ENCODE assay signal across 33 mouse cellular contexts in the genomic region with DNA sequence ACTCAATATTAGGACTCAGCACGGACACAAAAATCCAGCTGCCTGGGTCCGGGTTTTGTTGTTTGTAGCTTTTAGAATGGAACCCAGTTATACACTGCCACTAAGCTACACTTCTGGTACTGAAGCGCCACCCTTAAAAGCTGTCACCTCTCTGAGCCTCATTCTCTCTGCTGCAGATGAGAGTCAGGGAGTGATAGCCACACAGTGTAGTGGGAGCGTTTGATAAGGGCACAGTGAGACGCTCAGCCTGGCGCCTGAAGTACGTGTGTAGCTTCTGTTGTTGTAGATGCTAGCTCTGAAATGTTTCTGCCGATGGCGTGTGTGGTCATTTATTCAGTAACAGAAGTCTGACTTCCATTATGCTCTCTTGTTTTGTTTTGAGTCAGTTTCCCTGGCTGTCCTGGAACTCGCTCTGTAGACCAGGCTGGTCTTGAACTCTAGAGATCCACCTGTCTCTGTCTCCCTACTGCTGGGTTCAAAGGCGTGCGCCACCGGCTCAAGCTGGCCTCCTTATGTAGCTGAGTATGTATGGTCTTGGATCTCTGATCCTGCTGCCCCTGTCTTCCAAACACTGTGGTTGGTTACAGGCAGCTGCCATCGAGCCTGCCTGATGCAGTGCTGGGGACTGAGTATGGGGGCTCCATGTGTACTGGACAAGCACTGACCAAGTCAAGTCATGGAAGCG. TPM values are rescaled to one million over a fixed set of nuclear protein-coding genes. Genes with fewer than 3 reads are reported as not detected.
DNase-seq lines count a peak whose midpoint lies in the region; ATAC-seq and TF ChIP-seq lines count a peak whose summit lies in the region.
"Had no signal": no experiment of that assay in that cellular context is flagged by ENCODE, and none has a peak within 500 bp of the region (broad histone marks: within the 10 kb centered on the region; RNA-seq: fewer than 3 reads in every experiment).

No protein-coding gene starts in this region.

- no peak for TF ChIP-seq CTCF in stomach, postnatal 0 days (IDR thresholded peaks at IDR 0.05; ENCODE audit: low read depth)

- H3K9me3 ChIP-seq in stomach, embryonic 15.5 days: no peaks in the 10 kb centered on the region
- no peaks in the 10 kb centered on the region for H3K9me3 ChIP-seq in stomach, postnatal 0 days (ENCODE audit: control insufficient read depth, low read length)
- H3K9me3 ChIP-seq in liver, embryonic 15.5 days (replicated peaks): no peaks in the 10 kb centered on the region; the same call in 1 of the 2 replicates
- H3K9me3 ChIP-seq: embryonic facial prominence, embryonic 10.5 days; embryonic facial prominence, embryonic 15.5 days; forebrain, embryonic 10.5 days; forebrain, embryonic 15.5 days; hindbrain, embryonic 13.5 days; limb, embryonic 10.5 days; limb, embryonic 15.5 days; lung, embryonic 15.5 days had no signal

- no peak overlapping the region for H3K9ac ChIP-seq in stomach, embryonic 15.5 days
- H3K9ac ChIP-seq in stomach, postnatal 0 days (ENCODE audit: low read length): no peak overlapping the region
- peak overlapping the region; percentile 4; the same call in 1 of the 2 replicates for H3K9ac ChIP-seq in liver, embryonic 15.5 days
- H3K9ac ChIP-seq: embryonic facial prominence, embryonic 15.5 days; forebrain, embryonic 15.5 days; hindbrain, embryonic 13.5 days; limb, embryonic 15.5 days; lung, embryonic 15.5 days had no signal

- ATAC-seq in stomach, embryonic 15.5 days (ENCODE audit: insufficient read depth, low FRiP score, low read depth): peak; percentile 54; the same call in 1 of the 2 replicates
- ATAC-seq in stomach, postnatal 0 days (ENCODE audit: low FRiP score, low TSS enrichment): no peak
- peak; percentile 97 for ATAC-seq in liver, embryonic 15.5 days (ENCODE audit: insufficient read depth)
- ATAC-seq: forebrain, embryonic 15.5 days; intestine, postnatal 0 days; Patski had no signal

- TF ChIP-seq EP300 in stomach, postnatal 0 days (optimal IDR thresholded peaks at IDR 0.05): no peak

- H3K27me3 ChIP-seq in stomach, embryonic 15.5 days (replicated peaks): no peaks in the 10 kb centered on the region
- H3K27me3 ChIP-seq in stomach, postnatal 0 days (ENCODE audit: control insufficient read depth, insufficient read depth, low read length): no peaks in the 10 kb centered on the region
- H3K27me3 ChIP-seq in liver, embryonic 15.5 days: no peaks in the 10 kb centered on the region
- H3K27me3 ChIP-seq: embryonic facial prominence, embryonic 15.5 days; forebrain, embryonic 15.5 days; hindbrain, embryonic 13.5 days; limb, embryonic 15.5 days; lung, embryonic 15.5 days had no signal

- no peak overlapping the region for H3K4me3 ChIP-seq in stomach, embryonic 15.5 days (replicated peaks)
- H3K4me3 ChIP-seq in stomach, postnatal 0 days (ENCODE audit: low read depth, low read length): no peak overlapping the region
- no peak overlapping the region for H3K4me3 ChIP-seq in liver, embryonic 15.5 days (replicated peaks)
- H3K4me3 ChIP-seq: embryonic facial prominence, embryonic 10.5 days; embryonic facial prominence, embryonic 15.5 days; forebrain, embryonic 10.5 days; forebrain, embryonic 15.5 days; gastrocnemius, adult 2 months; hindbrain, embryonic 13.5 days; limb, embryonic 10.5 days; limb, embryonic 15.5 days; lung, embryonic 15.5 days had no signal

- H3K4me2 ChIP-seq in stomach, embryonic 15.5 days: no peak overlapping the region
- H3K4me2 ChIP-seq in stomach, postnatal 0 days (replicated peaks; ENCODE audit: low read depth): no peak overlapping the region
- H3K4me2 ChIP-seq in liver, embryonic 15.5 days: peak overlapping the region; percentile 32
- H3K4me2 ChIP-seq: embryonic facial prominence, embryonic 15.5 days; forebrain, embryonic 15.5 days; heart, embryonic 11.5 days; hindbrain, embryonic 13.5 days; limb, embryonic 15.5 days; lung, embryonic 15.5 days had no signal

- no peaks in the 10 kb centered on the region for H3K36me3 ChIP-seq in stomach, embryonic 15.5 days
- no peaks in the 10 kb centered on the region for H3K36me3 ChIP-seq in stomach, postnatal 0 days (ENCODE audit: control insufficient read depth, insufficient read depth, low read length)
- no peaks in the 10 kb centered on the region for H3K36me3 ChIP-seq in liver, embryonic 15.5 days (replicated peaks)
- H3K36me3 ChIP-seq: embryonic facial prominence, embryonic 10.5 days; embryonic facial prominence, embryonic 15.5 days; limb, embryonic 10.5 days; limb, embryonic 15.5 days; lung, embryonic 15.5 days had no signal

- intact Hi-C loops in left cerebral cortex, postnatal 36 days (cut with DNase I): no loop called here

- no peaks in the 10 kb centered on the region for H3K4me1 ChIP-seq in stomach, embryonic 15.5 days
- H3K4me1 ChIP-seq in stomach, postnatal 0 days (replicated peaks; ENCODE audit: control insufficient read depth, insufficient read depth): no peaks in the 10 kb centered on the region
- H3K4me1 ChIP-seq in liver, embryonic 15.5 days (replicated peaks): peaks cover 18% of the 10 kb centered on the region
- H3K4me1 ChIP-seq: embryonic facial prominence, embryonic 10.5 days; embryonic facial prominence, embryonic 15.5 days; forebrain, embryonic 15.5 days; hindbrain, embryonic 13.5 days; limb, embryonic 10.5 days; limb, embryonic 15.5 days; lung, embryonic 15.5 days had no signal

- H3K27ac ChIP-seq in stomach, embryonic 15.5 days: no peak overlapping the region
- no peak overlapping the region for H3K27ac ChIP-seq in stomach, postnatal 0 days (replicated peaks)
- H3K27ac ChIP-seq in liver, embryonic 15.5 days (replicated peaks): peak overlapping the region; percentile 69
- H3K27ac ChIP-seq: embryonic facial prominence, embryonic 10.5 days; embryonic facial prominence, embryonic 15.5 days; forebrain, embryonic 10.5 days; forebrain, embryonic 15.5 days; gastrocnemius, adult 2 months; hindbrain, embryonic 13.5 days; limb, embryonic 10.5 days; limb, embryonic 15.5 days; lung, embryonic 15.5 days; macrophage had no signal

- DNase-seq in stomach, postnatal 0 days (ENCODE audit: low spot score): no peak
- peak; percentile 70 for DNase-seq in liver
- DNase-seq in lung, postnatal 10 days: no peak
- no peak for DNase-seq in layer of hippocampus, adult 9-11 months
- no peak for DNase-seq in left cerebral cortex, postnatal 36 days (ENCODE audit: low spot score in 2 of 2)
- DNase-seq in left cerebral cortex, adult 11 months (ENCODE audit: low spot score): no peak
- DNase-seq: adrenal gland, postnatal 14 days; cerebellum, adult 2 months; cerebellum, postnatal 14 days; gastrocnemius, adult 2 months; gastrocnemius, postnatal 36 days; heart, adult 18-20 months; heart, postnatal 36 days; kidney, postnatal 14 days; midbrain, embryonic 14.5 days; thymus, postnatal 25 days had no signal

- 86% methylated on average over 15 of the region's 15 CpGs for WGBS in stomach, embryonic 15.5 days
- 89% methylated on average over 15 of the region's 15 CpGs for WGBS in stomach, postnatal 0 days
- WGBS in liver, embryonic 15.5 days (ENCODE audit: insufficient replicate concordance): 48% methylated on average over 15 of the region's 15 CpGs

RNA-seq across cellular contexts. Expression of a gene that starts 12.4 kb away (rescaled TPM):
- polyA plus RNA-seq in stomach, embryonic 15.5 days (2015; fragmentation: Nextera tagmentation; extraction: Ambion mirVana): 0.57 and 0.91 TPM in 2 replicates
- polyA plus RNA-seq in stomach, postnatal 0 days (2015; fragmentation: Nextera tagmentation; extraction: Ambion mirVana): 2.8 and 3.3 TPM in 2 replicates
- polyA plus RNA-seq in liver, embryonic 15.5 days (2015; fragmentation: Nextera tagmentation; extraction: Ambion mirVana): 0.07 TPM in 1 of 2 replicates, not detected in the other
- 10 to 100 TPM; 16.3 to 21.2 TPM for total RNA-seq in left cerebral cortex, postnatal 36 days (2021)
- total RNA-seq: CH12.LX; monocyte, adult 5-6 weeks had no signal

RNA-seq across cellular contexts. Expression of a gene that starts 37.9 kb away (rescaled TPM):
- polyA plus RNA-seq in stomach, embryonic 15.5 days (2015; fragmentation: Nextera tagmentation; extraction: Ambion mirVana): 0.19 and 0.22 TPM in 2 replicates
- polyA plus RNA-seq in stomach, postnatal 0 days (2015; fragmentation: Nextera tagmentation; extraction: Ambion mirVana): 0.15 and 0.16 TPM in 2 replicates
- not detected in 2 replicates for polyA plus RNA-seq in liver, embryonic 15.5 days (2015; fragmentation: Nextera tagmentation; extraction: Ambion mirVana)
- 1 to 10 TPM in 1 of 2 experiments, under 1 TPM in 1; 0.86 to 1.2 TPM for total RNA-seq in left cerebral cortex, postnatal 36 days (2021)
- total RNA-seq: CH12.LX had no signal
- polyA plus RNA-seq: heart, embryonic 11.5 days; kidney, embryonic 14.5 days; limb, embryonic 10.5 days; macrophage had no signal

RNA-seq across cellular contexts. Expression of a gene that starts 55.9 kb away (rescaled TPM):
- 2.6 and 3.3 TPM in 2 replicates for polyA plus RNA-seq in stomach, embryonic 15.5 days (2015; fragmentation: Nextera tagmentation; extraction: Ambion mirVana)
- polyA plus RNA-seq in stomach, postnatal 0 days (2015; fragmentation: Nextera tagmentation; extraction: Ambion mirVana): 2.7 and 4.3 TPM in 2 replicates
- 0.10 and 0.24 TPM in 2 replicates for polyA plus RNA-seq in liver, embryonic 15.5 days (2015; fragmentation: Nextera tagmentation; extraction: Ambion mirVana)
- total RNA-seq in left cerebral cortex, postnatal 36 days (2021): 100 to 1,000 TPM; 331 to 365 TPM
- total RNA-seq: CH12.LX; monocyte, adult 5-6 weeks had no signal
- polyA plus RNA-seq: macrophage had no signal
